Mouse (Mus musculus) testis, adult 2 months (tissue): ENCODE measurements around the gene Hspe1. TPM values are rescaled to one million over a fixed set of nuclear protein-coding genes. Genes with fewer than 3 reads are reported as not detected.

Source experiments
- H3K27ac ChIP-seq: fragments of 200-500 bp; 2 replicates; pipeline ENCODE4 v1.5.1; 2012; ENCODE audit warnings: low read depth, low read length; ENCODE audit not compliant: control insufficient read depth, insufficient read depth
- H3K27me3 ChIP-seq: fragments of 200-500 bp; 2 replicates; pipeline ENCODE4 v1.6.1; 2012; ENCODE audit warnings: mild to moderate bottlenecking, low read length, moderate library complexity; ENCODE audit not compliant: control insufficient read depth, insufficient read depth
- H3K36me3 ChIP-seq: fragments of 200-500 bp; 2 replicates; pipeline ENCODE4 v1.6.1; 2012; ENCODE audit warnings: mild to moderate bottlenecking, low read length; ENCODE audit not compliant: control insufficient read depth, insufficient read depth
- H3K4me1 ChIP-seq: fragments of 200-500 bp; 2 replicates; pipeline ENCODE4 v1.6.1; 2012; ENCODE audit warnings: low read length; ENCODE audit not compliant: control insufficient read depth, insufficient read depth
- H3K4me3 ChIP-seq: fragments of 200-500 bp; 2 replicates; pipeline ENCODE4 v1.5.1; 2012; ENCODE audit warnings: low read depth, mild to moderate bottlenecking, low read length, moderate library complexity, mixed read lengths; ENCODE audit not compliant: control insufficient read depth
- CTCF ChIP-seq: fragments of 200-500 bp; IDR thresholded peaks from 2 replicates; pipeline ENCODE4 v1.5.1; 2012; ENCODE audit warnings: low read depth, mild to moderate bottlenecking, inconsistent platforms, low read length, moderate library complexity; ENCODE audit not compliant: control insufficient read depth, insufficient read depth, insufficient replicate concordance
- POLR2A ChIP-seq: fragments of 200-500 bp; IDR thresholded peaks from 2 replicates; pipeline ENCODE4 v1.6.1; 2012; ENCODE audit warnings: low read depth, mild to moderate bottlenecking, inconsistent platforms, low read length, moderate library complexity; ENCODE audit not compliant: control insufficient read depth
- polyA plus RNA-seq: library from polyadenylated mRNA; depleted of rRNA; stranded (reverse); fragments of >200 nt; gene quantifications from 2 replicates; pipeline ENCODE4 v1.2.3, GENCODE M21; 2012

The Hspe1 gene
- polyA plus RNA-seq, 1 experiment = 17.2 TPM

- H3K36me3 ChIP-seq = no peaks in the 10 kb centered on the region; the same call in 1 of the 2 replicates
- no peaks in the 10 kb centered on the region for H3K27me3 ChIP-seq
- peak overlapping the region; percentile 96 for H3K27ac ChIP-seq
- H3K4me3 ChIP-seq = peak overlapping the region; percentile 99
- TF ChIP-seq POLR2A = no peak
- no peak for TF ChIP-seq CTCF
- H3K4me1 ChIP-seq = peaks cover 19% of the 10 kb centered on the region
Observed at GRCm38 (mm10) chr1:55086868-55087400, 998 bp upstream of the Hspe1 start.

- H3K4me1 ChIP-seq = peaks cover 19% of the 10 kb centered on the region
- H3K27ac ChIP-seq = peak overlapping the region; percentile 96
- H3K27me3 ChIP-seq = no peaks in the 10 kb centered on the region
- H3K4me3 ChIP-seq = peak overlapping the region; percentile 99
- TF ChIP-seq POLR2A (peak; percentile 71), CTCF (no peak)
- no peaks in the 10 kb centered on the region; the same call in 1 of the 2 replicates for H3K36me3 ChIP-seq
Observed at GRCm38 (mm10) chr1:55087401-55087904, 479 bp upstream of the Hspe1 start.

DNA sequence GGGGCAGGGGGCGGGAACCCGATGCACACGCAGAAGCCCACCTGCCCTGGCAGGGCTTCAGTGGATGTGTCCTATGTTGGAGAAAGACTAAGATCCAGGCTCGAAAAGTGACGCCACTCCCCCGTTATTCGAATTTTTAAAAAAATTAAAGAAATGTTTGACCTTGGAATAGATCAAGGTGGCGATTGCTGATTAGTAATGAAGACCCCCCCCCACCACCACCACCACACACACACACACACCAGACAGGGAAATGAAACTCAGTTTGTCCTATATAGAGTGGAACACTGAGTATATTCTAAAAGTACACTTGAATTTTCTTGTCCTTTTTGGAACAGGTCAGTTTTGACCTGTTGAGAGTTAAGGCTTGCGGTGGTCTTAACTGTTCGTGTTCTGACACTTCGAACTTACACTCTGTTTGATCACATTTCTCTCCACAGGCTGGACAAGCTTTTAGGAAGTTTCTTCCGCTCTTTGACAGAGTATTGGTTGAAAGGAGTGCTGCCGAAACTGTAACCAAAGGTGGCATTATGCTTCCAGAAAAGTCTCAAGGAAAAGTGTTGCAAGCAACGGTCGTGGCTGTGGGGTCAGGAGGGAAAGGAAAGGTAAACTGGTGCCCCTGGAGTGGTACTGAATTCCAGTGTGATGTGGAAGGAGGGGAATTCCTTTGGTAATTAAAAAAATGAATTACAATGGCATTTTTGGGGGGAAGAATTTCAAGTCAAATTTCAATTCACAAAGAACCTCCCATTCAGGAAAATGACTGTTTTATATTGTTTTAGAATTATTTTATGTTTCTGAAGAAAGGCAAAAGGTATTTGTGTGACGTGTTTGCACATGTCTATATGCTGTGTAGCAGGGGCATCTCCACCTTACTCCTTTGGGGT lies 922 bp downstream of the Hspe1 start:
- no peaks in the 10 kb centered on the region; the same call in 1 of the 2 replicates for H3K36me3 ChIP-seq

GRCm38 (mm10) chr1:55089498-55090064 lies 1.6 kb downstream of the Hspe1 start:
- no peak overlapping the region for H3K4me3 ChIP-seq
- TF ChIP-seq CTCF (no peak), POLR2A (no peak)
- H3K27ac ChIP-seq = no peak overlapping the region
- peaks cover 19% of the 10 kb centered on the region for H3K4me1 ChIP-seq
- H3K36me3 ChIP-seq = no peaks in the 10 kb centered on the region; the same call in 1 of the 2 replicates
- H3K27me3 ChIP-seq = no peaks in the 10 kb centered on the region

More for the DNA sequence above, 922 bp downstream of the Hspe1 start:
- no peaks in the 10 kb centered on the region for H3K27me3 ChIP-seq
- no peak for TF ChIP-seq CTCF
- TF ChIP-seq POLR2A = no peak
- peak overlapping the region; percentile 95 for H3K27ac ChIP-seq
- H3K4me3 ChIP-seq = peak overlapping the region; percentile 99
- H3K4me1 ChIP-seq = peaks cover 19% of the 10 kb centered on the region

DNA sequence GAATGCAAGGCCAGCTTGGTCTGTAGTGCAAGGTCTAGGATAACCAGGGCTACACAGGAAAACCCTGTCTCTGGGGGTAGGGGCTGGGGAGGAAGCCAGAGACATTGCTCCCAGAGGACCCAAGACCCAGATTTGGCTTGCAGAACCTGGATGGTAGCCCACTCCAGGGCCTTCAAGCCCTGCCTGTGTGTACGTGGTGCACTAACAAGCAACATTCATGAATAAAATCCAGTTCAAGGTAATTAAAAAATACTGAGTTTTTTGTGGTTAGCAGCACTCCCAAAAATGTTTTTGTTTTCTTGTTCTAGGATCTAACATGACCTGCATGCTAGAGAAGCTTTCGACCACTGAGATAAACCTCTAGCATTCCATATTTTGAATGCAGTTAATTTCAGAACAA lies 4.1 kb downstream of the Hspe1 start:
- no peak for TF ChIP-seq POLR2A
- no peak for TF ChIP-seq CTCF
- Histone ChIP-seq H3K36me3 (no peaks in the 10 kb centered on the region; the same call in 1 of the 2 replicates), H3K27ac (no peak overlapping the region), H3K4me3 (no peak overlapping the region), H3K27me3 (no peaks in the 10 kb centered on the region), H3K4me1 (peaks cover 13% of the 10 kb centered on the region)

DNA sequence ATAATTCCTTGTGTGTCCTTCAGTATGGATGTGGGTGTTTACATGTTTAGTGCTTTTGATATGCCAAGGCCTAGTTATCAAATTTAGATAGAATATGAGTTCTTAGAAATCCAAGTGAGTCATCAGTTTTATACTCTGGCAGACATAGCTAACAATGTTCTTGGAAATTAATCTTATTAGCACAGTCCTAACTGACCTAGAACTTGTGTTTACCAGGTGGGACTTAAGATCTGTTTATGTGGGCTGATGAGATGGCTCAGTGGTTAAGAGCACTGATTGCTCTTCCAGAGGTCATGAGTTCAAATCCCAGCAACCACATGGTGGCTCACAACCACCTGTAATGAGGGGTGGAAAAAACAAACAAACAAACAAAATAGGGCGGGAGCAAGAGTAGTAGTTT lies 4.5 kb downstream of the Hspe1 start:
- no peak overlapping the region for H3K27ac ChIP-seq
- no peaks in the 10 kb centered on the region; the same call in 1 of the 2 replicates for H3K36me3 ChIP-seq
- peaks cover 9% of the 10 kb centered on the region for H3K4me1 ChIP-seq
- no peaks in the 10 kb centered on the region for H3K27me3 ChIP-seq
- TF ChIP-seq POLR2A (no peak), CTCF (no peak)
- no peak overlapping the region for H3K4me3 ChIP-seq
